Mouse (Mus musculus): Measurements from ENCODE around the gene Krtap4-8. TPM values are rescaled to one million over a fixed set of nuclear protein-coding genes. Genes with fewer than 3 reads are reported as not detected.

The Krtap4-8 gene
- polyA plus RNA-seq, 1 experiment from 2014 or later = not detected

Other genes with a start within 250 kb of the Krtap4-8 start
- not detected in 2 replicates for gene Krt40, start 237.5 kb downstream of the Krtap4-8 start, polyA plus RNA-seq (2016; fragmentation: Nextera tagmentation; extraction: Ambion mirVana)
- gene Krtap3-3, start 229.8 kb downstream of the Krtap4-8 start, polyA plus RNA-seq (2016; fragmentation: Nextera tagmentation; extraction: Ambion mirVana) = not detected in 2 replicates
- not detected in 2 replicates for gene Krtap3-2, start 223.9 kb downstream of the Krtap4-8 start, polyA plus RNA-seq (2016; fragmentation: Nextera tagmentation; extraction: Ambion mirVana)
- gene Gm11939, start 221.2 kb downstream of the Krtap4-8 start, polyA plus RNA-seq (2016; fragmentation: Nextera tagmentation; extraction: Ambion mirVana) = not detected in 2 replicates
- gene Krtap3-1, start 214.1 kb downstream of the Krtap4-8 start, polyA plus RNA-seq (2016; fragmentation: Nextera tagmentation; extraction: Ambion mirVana) = not detected in 2 replicates
- not detected in 2 replicates for gene Krtap1-5, start 199.7 kb downstream of the Krtap4-8 start, polyA plus RNA-seq (2016; fragmentation: Nextera tagmentation; extraction: Ambion mirVana)
- gene Krtap1-4, start 197.1 kb downstream of the Krtap4-8 start, polyA plus RNA-seq (2016; fragmentation: Nextera tagmentation; extraction: Ambion mirVana) = not detected in 2 replicates
- gene Krtap1-3, start 189.4 kb downstream of the Krtap4-8 start, polyA plus RNA-seq (2016; fragmentation: Nextera tagmentation; extraction: Ambion mirVana) = not detected in 2 replicates
- not detected in 2 replicates for gene Krtap9-3, start 182.6 kb downstream of the Krtap4-8 start, polyA plus RNA-seq (2016; fragmentation: Nextera tagmentation; extraction: Ambion mirVana)
- not detected in 2 replicates for gene Gm11938, start 177.4 kb downstream of the Krtap4-8 start, polyA plus RNA-seq (2016; fragmentation: Nextera tagmentation; extraction: Ambion mirVana)
- gene Gm11937, start 170.5 kb downstream of the Krtap4-8 start, polyA plus RNA-seq (2016; fragmentation: Nextera tagmentation; extraction: Ambion mirVana) = not detected in 2 replicates
- not detected in 2 replicates for gene Krtap2-4, start 165.9 kb downstream of the Krtap4-8 start, polyA plus RNA-seq (2016; fragmentation: Nextera tagmentation; extraction: Ambion mirVana)
- gene Gm11562, start 160.3 kb downstream of the Krtap4-8 start, polyA plus RNA-seq (2016; fragmentation: Nextera tagmentation; extraction: Ambion mirVana) = not detected in 2 replicates
- not detected in 2 replicates for gene Krtap4-1, start 152.5 kb downstream of the Krtap4-8 start, polyA plus RNA-seq (2016; fragmentation: Nextera tagmentation; extraction: Ambion mirVana)
- not detected in 2 replicates for gene Krtap4-2, start 145.6 kb downstream of the Krtap4-8 start, polyA plus RNA-seq (2016; fragmentation: Nextera tagmentation; extraction: Ambion mirVana)
- gene Krtap4-7, start 136.6 kb downstream of the Krtap4-8 start, polyA plus RNA-seq (2016; fragmentation: Nextera tagmentation; extraction: Ambion mirVana) = not detected in 2 replicates
- gene Gm11555, start 130.5 kb downstream of the Krtap4-8 start, polyA plus RNA-seq (2016; fragmentation: Nextera tagmentation; extraction: Ambion mirVana) = not detected in 2 replicates
- not detected in 2 replicates for gene Gm11563, start 121.7 kb downstream of the Krtap4-8 start, polyA plus RNA-seq (2016; fragmentation: Nextera tagmentation; extraction: Ambion mirVana)
- not detected in 2 replicates for gene Krtap4-6, start 114.7 kb downstream of the Krtap4-8 start, polyA plus RNA-seq (2016; fragmentation: Nextera tagmentation; extraction: Ambion mirVana)
- not detected in 2 replicates for gene Gm14190, start 90.0 kb downstream of the Krtap4-8 start, polyA plus RNA-seq (2016; fragmentation: Nextera tagmentation; extraction: Ambion mirVana)
- gene Gm14180, start 46.4 kb downstream of the Krtap4-8 start, polyA plus RNA-seq (2016; fragmentation: Nextera tagmentation; extraction: Ambion mirVana) = not detected in 2 replicates
- gene Gm11595, start 7.8 kb downstream of the Krtap4-8 start, polyA plus RNA-seq (2016; fragmentation: Nextera tagmentation; extraction: Ambion mirVana) = not detected in 2 replicates
- not detected in 2 replicates for gene Krtap4-9, start 4.5 kb upstream of the Krtap4-8 start, polyA plus RNA-seq (2016; fragmentation: Nextera tagmentation; extraction: Ambion mirVana)
- not detected in 2 replicates for gene Gm11596, start 12.8 kb upstream of the Krtap4-8 start, polyA plus RNA-seq (2016; fragmentation: Nextera tagmentation; extraction: Ambion mirVana)
- gene Gm11569, start 18.2 kb upstream of the Krtap4-8 start, polyA plus RNA-seq (2016; fragmentation: Nextera tagmentation; extraction: Ambion mirVana) = not detected in 2 replicates
- not detected in 2 replicates for gene Gm11554, start 23.7 kb upstream of the Krtap4-8 start, polyA plus RNA-seq (2016; fragmentation: Nextera tagmentation; extraction: Ambion mirVana)
- not detected in 2 replicates for gene Krtap4-13, start 29.2 kb upstream of the Krtap4-8 start, polyA plus RNA-seq (2016; fragmentation: Nextera tagmentation; extraction: Ambion mirVana)
- not detected in 2 replicates for gene Gm11564, start 35.0 kb upstream of the Krtap4-8 start, polyA plus RNA-seq (2016; fragmentation: Nextera tagmentation; extraction: Ambion mirVana)
- not detected in 2 replicates for gene 2300003K06Rik, start 57.4 kb upstream of the Krtap4-8 start, polyA plus RNA-seq (2016; fragmentation: Nextera tagmentation; extraction: Ambion mirVana)
- not detected in 2 replicates for gene Krtap4-16, start 70.9 kb upstream of the Krtap4-8 start, polyA plus RNA-seq (2016; fragmentation: Nextera tagmentation; extraction: Ambion mirVana)
- gene Gm11568, start 77.2 kb upstream of the Krtap4-8 start, polyA plus RNA-seq (2016; fragmentation: Nextera tagmentation; extraction: Ambion mirVana) = not detected in 2 replicates
- not detected in 2 replicates for gene Gm11559, start 83.8 kb upstream of the Krtap4-8 start, polyA plus RNA-seq (2016; fragmentation: Nextera tagmentation; extraction: Ambion mirVana)
- not detected in 2 replicates for gene Krtap9-1, start 92.7 kb upstream of the Krtap4-8 start, polyA plus RNA-seq (2016; fragmentation: Nextera tagmentation; extraction: Ambion mirVana)
- gene Gm11567, start 98.5 kb upstream of the Krtap4-8 start, polyA plus RNA-seq (2016; fragmentation: Nextera tagmentation; extraction: Ambion mirVana) = not detected in 2 replicates
- not detected in 2 replicates for gene Krtap31-1, start 127.2 kb upstream of the Krtap4-8 start, polyA plus RNA-seq (2016; fragmentation: Nextera tagmentation; extraction: Ambion mirVana)
- not detected in 2 replicates for gene Gm11565, start 134.0 kb upstream of the Krtap4-8 start, polyA plus RNA-seq (2016; fragmentation: Nextera tagmentation; extraction: Ambion mirVana)
- gene Krtap31-2, start 155.6 kb upstream of the Krtap4-8 start, polyA plus RNA-seq (2016; fragmentation: Nextera tagmentation; extraction: Ambion mirVana) = not detected in 2 replicates
- not detected in 2 replicates for gene Krtap9-5, start 167.8 kb upstream of the Krtap4-8 start, polyA plus RNA-seq (2016; fragmentation: Nextera tagmentation; extraction: Ambion mirVana)
- not detected in 2 replicates for gene Krtap29-1, start 198.3 kb upstream of the Krtap4-8 start, polyA plus RNA-seq (2016; fragmentation: Nextera tagmentation; extraction: Ambion mirVana)
- gene Krtap16-1, start 205.9 kb upstream of the Krtap4-8 start, polyA plus RNA-seq (2016; fragmentation: Nextera tagmentation; extraction: Ambion mirVana) = not detected in 2 replicates
- gene Krtap17-1, start 213.3 kb upstream of the Krtap4-8 start, polyA plus RNA-seq (2016; fragmentation: Nextera tagmentation; extraction: Ambion mirVana) = not detected in 2 replicates
- not detected in 2 replicates for gene Krt33a, start 235.5 kb upstream of the Krtap4-8 start, polyA plus RNA-seq (2016; fragmentation: Nextera tagmentation; extraction: Ambion mirVana)
- gene Krt33b, start 249.2 kb upstream of the Krtap4-8 start, polyA plus RNA-seq (2016; fragmentation: Nextera tagmentation; extraction: Ambion mirVana) = not detected in 2 replicates

Data from midbrain, embryonic 12.5 days (tissue).